Mouse (Mus musculus): ENCODE data around the gene Coro7.

Gene Coro7

GRCm38 (mm10) chr16:4624074-4624473, 55.5 kb downstream of the Coro7 start:
- CTCF ChIA-PET, result interaction anchor here (0.5 kb wide), 1 partner anchor 53 kb away, joined by 8 read pairs; no protein-coding TSS in a partner anchor

GRCm38 (mm10) chr16:4616829-4617228, 62.7 kb downstream of the Coro7 start:
- CTCF ChIA-PET, result no interaction called here

DNA sequence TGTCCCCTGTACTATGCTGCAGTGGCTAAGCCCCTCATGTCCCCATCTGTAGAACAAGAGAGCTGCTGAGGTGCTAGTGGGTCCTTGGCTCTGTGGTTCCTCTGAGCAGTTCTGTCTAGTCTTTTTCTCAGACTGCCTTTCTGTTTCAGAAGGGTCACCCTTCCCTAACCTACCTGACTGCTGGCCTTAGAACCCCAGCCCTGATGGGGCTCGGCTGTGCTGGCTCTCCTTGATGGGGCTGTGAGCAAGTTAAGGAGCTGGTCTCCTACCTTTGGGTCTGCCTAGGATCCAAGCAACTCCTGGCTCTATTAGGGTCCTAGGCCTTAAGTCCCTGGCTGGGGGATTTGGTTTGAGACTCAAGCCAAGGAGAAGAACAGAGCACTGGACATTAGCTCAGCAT, 64.3 kb downstream of the Coro7 start:
- CTCF ChIA-PET, result no interaction called here

DNA sequence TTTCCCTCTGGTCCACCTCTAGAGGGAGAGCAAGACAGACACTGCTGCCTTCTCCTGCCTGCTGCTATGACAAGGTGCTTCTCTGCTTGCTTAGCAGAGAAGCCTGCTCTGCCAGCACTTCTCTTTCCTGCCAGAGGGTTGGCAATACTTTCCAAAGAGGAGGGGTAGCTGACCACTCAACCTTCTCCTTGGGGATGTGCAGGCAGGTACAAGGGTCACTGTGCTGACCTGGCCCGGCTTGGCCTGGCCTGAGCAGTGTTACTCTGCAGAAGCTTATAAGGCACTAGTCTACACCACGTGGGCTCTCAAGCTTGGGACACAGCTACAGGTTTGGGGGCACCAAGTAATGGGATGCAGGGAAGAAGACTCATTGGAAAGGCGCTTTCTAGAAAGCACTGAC, 64.9 kb downstream of the Coro7 start:
- CTCF ChIA-PET, result interaction anchor here (0.5 kb wide), 1 partner anchor 464 kb away, joined by 3 read pairs; no protein-coding TSS in a partner anchor

GRCm38 (mm10) chr16:4613736-4614135, 65.8 kb downstream of the Coro7 start:
- CTCF ChIA-PET, result interaction anchor here (0.5 kb wide), 1 partner anchor 465 kb away, joined by 3 read pairs; no protein-coding TSS in a partner anchor

DNA sequence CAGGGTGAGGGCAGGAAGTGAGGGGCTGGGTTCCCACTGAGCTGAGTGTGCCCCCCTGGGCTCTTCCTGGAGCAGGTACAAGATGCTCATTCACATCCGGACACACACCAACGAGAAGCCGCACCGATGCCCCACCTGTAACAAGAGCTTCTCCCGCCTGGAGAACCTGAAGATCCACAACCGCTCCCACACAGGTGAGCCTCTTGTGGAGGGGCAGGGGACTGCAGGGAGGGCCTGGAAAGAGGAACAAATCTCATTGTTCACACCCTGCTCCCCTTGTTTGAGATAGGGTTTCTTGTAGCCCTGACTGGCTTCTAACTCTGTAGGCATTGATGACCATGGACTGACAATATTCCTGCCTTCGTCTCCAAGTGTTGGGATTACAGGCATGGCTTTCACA, 67.9 kb downstream of the Coro7 start:
- CTCF ChIA-PET, result interaction anchor here (0.7 kb wide), 1 partner anchor 64 kb away, joined by 3 read pairs; no protein-coding TSS in a partner anchor

- CTCF ChIA-PET, result interaction anchor here (1.6 kb wide), 1 partner anchor 43 kb away, joined by 4 read pairs; no protein-coding TSS in a partner anchor
Observed at GRCm38 (mm10) chr16:4611193-4611592, 68.4 kb downstream of the Coro7 start.

DNA sequence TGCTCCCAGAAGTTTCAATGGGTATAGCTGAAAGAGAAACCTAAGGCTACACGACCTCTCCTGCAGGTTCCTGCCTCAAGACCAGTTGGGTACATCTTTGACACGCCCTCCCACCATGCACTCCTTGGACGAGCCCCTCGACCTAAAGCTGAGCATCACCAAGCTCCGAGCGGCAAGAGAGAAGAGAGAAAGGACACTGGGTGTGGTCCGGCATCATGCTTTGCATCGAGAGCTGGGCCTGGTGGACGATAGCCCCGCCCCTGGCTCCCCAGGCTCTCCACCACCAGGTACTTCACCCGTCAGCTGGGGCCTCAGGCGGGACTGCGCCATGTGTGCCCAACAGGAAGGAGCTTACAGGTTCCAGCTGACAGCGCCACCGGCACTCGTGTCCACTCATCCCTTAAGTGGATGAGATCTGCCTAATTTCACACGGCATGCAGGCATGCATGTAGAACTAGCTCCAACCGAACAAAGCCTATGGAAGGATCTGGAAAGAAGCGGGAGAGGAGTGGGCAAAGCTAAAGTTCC, 71.0 kb downstream of the Coro7 start:
- CTCF ChIA-PET, result interaction anchor here (1.3 to 2.2 kb wide), 2 partner anchors 13 to 38 kb away, joined by 3 to 5 read pairs; no protein-coding TSS in a partner anchor

GRCm38 (mm10) chr16:4607818-4608531, 71.6 kb downstream of the Coro7 start:
- CTCF ChIA-PET, result interaction anchor here (0.5 to 2.2 kb wide), 7 partner anchors 13 to 60 kb away, joined by 3 to 6 read pairs (median 3); no protein-coding TSS in a partner anchor

DNA sequence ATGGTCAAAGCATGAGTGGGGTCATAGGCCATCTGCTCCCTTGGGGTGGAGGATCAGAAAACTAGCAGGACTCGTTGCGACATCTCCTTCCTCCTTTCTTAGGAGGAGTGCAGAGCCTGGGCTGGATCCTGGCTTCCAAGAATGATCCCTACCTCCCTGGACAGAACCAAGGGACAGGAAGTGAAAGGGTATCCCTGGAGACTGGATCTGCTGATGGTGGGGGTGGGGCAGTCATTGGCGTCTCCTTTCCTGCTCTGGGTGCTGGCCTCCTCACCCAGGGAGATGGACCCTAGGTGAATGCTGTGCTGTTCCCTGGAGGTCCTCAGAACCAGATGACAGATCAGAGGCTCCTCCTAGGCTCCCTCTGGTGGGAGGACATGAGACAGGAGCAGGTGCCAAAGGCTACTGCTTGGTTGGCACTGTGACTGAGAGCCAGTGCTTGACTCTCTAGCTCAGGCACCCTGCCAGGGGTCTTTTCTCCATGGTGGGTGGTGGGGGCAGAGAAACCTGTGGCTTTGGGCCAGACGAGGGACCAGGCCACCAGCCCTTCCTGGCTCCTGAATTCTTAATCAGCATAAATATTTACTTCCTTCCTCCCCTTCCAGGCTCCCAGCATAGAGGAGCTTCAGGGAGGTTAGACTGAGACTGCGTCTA, 73.0 kb downstream of the Coro7 start:
- CTCF ChIA-PET, result interaction anchor here (1.4 to 2.2 kb wide), 2 partner anchors 36 to 61 kb away, joined by 3 to 5 read pairs; no protein-coding TSS in a partner anchor

DNA sequence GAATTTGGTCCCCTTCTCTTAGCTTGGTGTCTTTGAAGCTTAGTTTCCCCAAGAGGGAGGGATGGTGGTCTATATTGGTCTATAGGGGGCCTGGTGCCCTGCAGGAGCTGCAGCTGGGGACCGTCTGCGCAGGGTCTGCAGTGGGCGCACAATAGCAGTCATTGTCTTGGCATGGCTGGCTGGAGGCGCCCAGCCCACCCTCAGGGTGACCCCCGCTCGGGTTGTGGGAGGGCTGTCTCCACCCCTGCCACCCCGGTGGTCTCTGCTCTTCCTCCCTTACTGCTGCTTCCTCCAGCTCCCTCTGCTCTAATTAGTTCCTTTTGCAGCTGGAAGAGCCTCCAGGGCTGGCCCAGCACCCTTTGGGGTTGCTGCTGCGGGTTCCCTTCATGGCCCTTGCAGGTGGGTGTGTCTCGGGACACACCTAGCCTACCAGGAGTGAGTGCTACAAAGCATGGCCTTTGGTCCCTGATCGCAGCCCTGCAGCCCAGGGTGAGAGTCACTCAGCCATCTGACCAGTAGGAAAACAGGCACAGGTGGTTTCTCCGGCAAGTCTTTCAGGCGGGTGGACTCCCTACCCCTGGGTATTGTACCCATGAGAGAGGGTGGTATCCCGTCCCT, 74.0 kb downstream of the Coro7 start:
- CTCF ChIA-PET, result no interaction called here

DNA sequence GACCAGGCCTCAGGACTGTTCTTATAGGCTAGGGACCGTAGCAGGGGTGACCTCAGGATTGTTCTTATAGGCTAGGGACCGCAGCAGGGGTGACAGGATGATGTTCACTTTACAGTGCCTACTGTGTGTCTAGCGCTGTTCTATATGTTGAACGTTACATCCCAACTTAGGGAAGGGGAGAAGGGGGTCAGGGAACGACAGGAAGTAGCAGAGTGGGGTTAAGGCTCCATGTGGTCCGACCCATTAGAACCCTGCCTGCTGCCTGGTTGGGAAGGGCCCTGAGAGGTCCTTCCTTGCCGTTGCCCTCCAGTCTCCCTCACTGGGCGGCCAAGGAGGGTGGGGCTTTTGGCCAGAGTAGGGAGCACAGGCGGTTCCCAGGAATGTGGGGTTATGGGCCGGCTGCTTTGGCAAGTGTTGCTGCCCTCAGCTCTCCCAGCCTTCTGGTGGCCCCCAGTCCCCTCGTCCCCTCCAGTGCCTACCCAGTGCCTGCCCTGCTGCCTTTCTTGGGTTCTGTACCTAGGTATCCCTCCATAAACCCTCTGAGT, 75.2 kb downstream of the Coro7 start:
- CTCF ChIA-PET, result no interaction called here

- CTCF ChIA-PET, result no interaction called here
Observed at GRCm38 (mm10) chr16:4603453-4603837, 76.1 kb downstream of the Coro7 start.

GRCm38 (mm10) chr16:4602766-4603452, 76.7 kb downstream of the Coro7 start:
- CTCF ChIA-PET, result no interaction called here

GRCm38 (mm10) chr16:4602189-4602588, 77.4 kb downstream of the Coro7 start:
- CTCF ChIA-PET, result no interaction called here

DNA sequence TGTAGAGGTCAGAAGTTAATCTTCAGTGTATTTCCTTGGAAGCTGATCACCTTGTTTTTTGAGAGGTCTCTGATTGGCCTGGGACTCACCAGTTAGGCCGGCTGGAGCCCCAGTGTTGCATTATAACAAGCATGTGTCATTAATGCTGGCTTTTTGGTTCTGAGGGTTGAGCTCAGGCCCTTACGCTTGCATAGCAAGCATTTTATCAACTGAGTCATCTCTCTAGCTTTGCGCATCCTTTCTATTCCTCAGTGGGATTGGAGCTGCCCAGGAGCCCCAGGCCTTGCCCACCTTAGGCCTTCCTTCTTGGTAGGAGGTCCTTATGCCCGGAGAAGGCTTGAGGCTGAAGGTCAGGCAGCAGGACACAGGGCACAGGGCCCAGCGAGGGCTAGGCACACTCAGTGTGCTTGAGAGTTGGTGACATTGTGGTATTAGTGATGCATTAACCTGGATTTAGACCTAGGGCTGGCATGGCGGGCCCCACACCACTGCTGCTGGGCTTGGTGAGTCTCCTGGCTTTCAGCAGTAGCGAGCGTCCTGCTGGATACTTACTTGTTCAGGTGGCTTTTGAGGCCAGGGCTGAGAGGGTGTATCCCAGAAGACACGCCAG, 78.8 kb downstream of the Coro7 start:
- CTCF ChIA-PET, result no interaction called here

DNA sequence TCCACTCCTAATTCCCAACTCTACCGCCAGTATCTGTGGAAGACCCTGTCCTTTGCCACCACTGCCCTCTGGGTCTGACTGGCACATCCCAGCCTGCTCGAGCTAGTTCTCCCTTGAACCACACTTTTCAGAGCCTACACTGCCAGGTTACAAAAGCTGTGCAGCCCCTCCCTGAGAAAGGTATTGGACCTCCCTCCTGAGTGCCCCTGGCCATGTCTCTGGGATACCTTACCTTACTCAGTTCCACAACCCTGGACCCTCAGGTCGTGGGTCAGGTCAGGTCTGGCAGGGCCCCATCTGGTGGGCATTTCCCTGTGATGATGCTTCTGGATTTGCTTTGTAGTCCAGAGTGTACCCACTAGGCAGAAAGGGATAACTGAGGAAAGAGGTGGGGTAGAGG, 80.0 kb downstream of the Coro7 start:
- CTCF ChIA-PET, result no interaction called here

DNA sequence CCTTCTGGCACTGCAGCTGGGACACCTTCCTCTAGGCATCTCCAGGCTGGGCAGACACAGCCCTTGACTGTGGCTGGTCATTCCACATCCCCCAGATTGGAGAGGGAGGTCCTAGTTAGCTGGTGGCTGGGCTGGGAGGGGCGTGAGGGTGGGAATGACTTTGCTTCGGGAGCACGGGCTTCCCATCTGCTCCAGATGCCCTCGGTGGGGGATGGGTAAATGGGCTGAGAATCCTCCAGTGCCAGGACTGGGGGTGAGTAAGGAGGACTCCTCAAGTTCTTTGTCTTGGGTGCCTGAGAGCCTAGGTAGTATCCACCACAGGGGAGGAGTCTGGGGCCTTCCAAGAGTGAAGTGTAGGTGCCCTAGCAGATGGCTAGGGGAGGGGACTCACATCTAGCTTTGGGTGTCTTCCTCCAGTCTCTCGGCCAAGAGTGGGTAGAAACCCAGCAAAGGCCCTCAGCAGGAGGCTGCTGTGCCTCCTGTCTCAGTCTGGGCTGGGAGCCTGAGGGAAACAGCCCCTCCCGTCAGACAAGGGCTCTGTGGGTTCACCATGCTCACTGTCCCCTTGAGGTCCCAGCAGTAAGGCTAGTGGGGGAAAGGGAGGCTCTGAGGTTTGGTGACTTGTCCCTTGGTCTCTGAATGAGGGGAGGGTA, 80.6 kb downstream of the Coro7 start:
- CTCF ChIA-PET, result no interaction called here

DNA sequence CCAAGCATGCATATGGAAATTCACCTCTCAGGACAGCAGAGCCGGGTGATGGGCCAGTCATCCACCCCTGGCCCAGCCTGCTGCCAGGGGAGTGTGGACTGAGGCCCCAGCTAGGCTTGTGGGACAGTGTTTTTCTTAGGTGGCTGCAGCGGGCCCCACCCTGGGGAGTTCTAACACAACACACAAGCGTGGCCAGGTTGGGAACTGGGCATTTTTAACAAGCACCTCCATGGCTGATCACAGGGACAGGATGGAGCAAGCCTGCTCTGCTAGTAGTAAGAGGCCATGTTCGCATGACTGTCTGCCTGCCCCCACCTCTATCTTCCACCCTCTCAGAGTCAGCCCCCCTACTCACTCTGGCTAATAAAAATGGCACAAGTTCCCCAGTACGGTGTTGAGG, 81.5 kb downstream of the Coro7 start:
- CTCF ChIA-PET, result no interaction called here

GRCm38 (mm10) chr16:4597296-4597695, 82.3 kb downstream of the Coro7 start:
- CTCF ChIA-PET, result no interaction called here

All from spleen, embryonic (tissue).